Mouse (Mus musculus) midbrain, postnatal 0 days (tissue): ENCODE measurements around the gene Ell. TPM values are rescaled to one million over a fixed set of nuclear protein-coding genes. Genes with fewer than 3 reads are reported as not detected.

ENCODE experiments used
- ATAC-seq: fragments of 200-750 bp; cut with Nextera tagmentation; 2 replicates; pipeline ENCODE4 v1.8.0; 2017; ENCODE audit warnings: moderate number of reproducible peaks, mild to moderate bottlenecking, moderate TSS enrichment, moderate library complexity; ENCODE audit not compliant: low FRiP score
- DNase-seq: peaks from one replicate; pipeline ENCODE4 v3.0.0-alpha.2; 2015; ENCODE audit warnings: low spot score
- H3K27ac ChIP-seq: fragments of 300-500 bp; sonication (generic); 2 replicates; pipeline ENCODE4 v1.5.1; 2014; ENCODE audit warnings: low read depth, mild to moderate bottlenecking, low read length, mixed read lengths
- H3K27me3 ChIP-seq: fragments of 300-500 bp; sonication (generic); 2 replicates; pipeline ENCODE4 v1.6.1; 2014; ENCODE audit warnings: low read length, control low read depth, mixed read lengths; ENCODE audit not compliant: insufficient read depth
- H3K36me3 ChIP-seq: fragments of 300-500 bp; sonication (generic); 2 replicates; pipeline ENCODE4 v1.6.1; 2014; ENCODE audit warnings: low read length, control low read depth, mixed read lengths; ENCODE audit not compliant: insufficient read depth
- H3K4me1 ChIP-seq: fragments of 300-500 bp; sonication (generic); 2 replicates; pipeline ENCODE4 v1.6.1; 2014; ENCODE audit warnings: mild to moderate bottlenecking, control low read depth, antibody characterized with exemption, low read length, mixed read lengths; ENCODE audit not compliant: insufficient read depth
- H3K4me2 ChIP-seq: fragments of 300-500 bp; sonication (generic); 2 replicates; pipeline ENCODE4 v1.6.1; 2014; ENCODE audit warnings: low read depth, mild to moderate bottlenecking, low read length, mixed read lengths; ENCODE audit not compliant: poor library complexity, severe bottlenecking
- H3K4me3 ChIP-seq: fragments of 300-500 bp; sonication (generic); 2 replicates; pipeline ENCODE4 v1.5.1; 2014; ENCODE audit warnings: low read depth, mild to moderate bottlenecking, low read length, moderate library complexity
- H3K9ac ChIP-seq: fragments of 300-500 bp; sonication (generic); replicated peaks from 2 replicates; pipeline ENCODE4 v1.6.1; 2014; ENCODE audit warnings: mild to moderate bottlenecking, low read length, moderate library complexity, mixed read lengths; ENCODE audit not compliant: poor library complexity, severe bottlenecking
- H3K9me3 ChIP-seq: fragments of 300-500 bp; sonication (generic); 2 replicates; pipeline ENCODE4 v1.6.1; 2016; ENCODE audit warnings: low read length, control low read depth
- CTCF ChIP-seq: IDR thresholded peaks from 2 replicates; pipeline ENCODE4 v1.5.1; 2016; ENCODE audit warnings: antibody characterized with exemption, mild to moderate bottlenecking
- WGBS: fragments of 180-500 bp; shearing (Covaris S2); extraction: QIAGEN DNeasy Blood & Tissue Kit; methylation state at CpG from one replicate; pipeline ENCODE4 v1.1.7; 2014; 5-methylcytosine and 5-hydroxymethylcytosine counted together
- polyA plus RNA-seq: library from polyadenylated mRNA; unstranded; fragments of >200 nt; fragmentation: Nextera tagmentation; extraction: Ambion mirVana; gene quantifications from 2 replicates; pipeline ENCODE4 v1.2.1, GENCODE M21; 2015
- total RNA-seq: library from RNA; depleted of rRNA; stranded (reverse); fragments of >200 nt; gene quantifications from 2 replicates; pipeline ENCODE4 v1.2.3, GENCODE M21; 2014

Ell gene
- total and polyA plus RNA-seq, 2 experiments from 2014 or later: 13.2 to 14.1 TPM

GRCm38 (mm10) chr8:70591569-70591968, 52.3 kb downstream of the Ell start:
- ATAC-seq (no peak), DNase-seq (no peak)
- no peaks in the 10 kb centered on the region for H3K9me3 ChIP-seq
- peaks cover 29% of the 10 kb centered on the region for H3K36me3 ChIP-seq
- H3K4me3 ChIP-seq: no peak overlapping the region
- no peak for TF ChIP-seq CTCF
- H3K27ac ChIP-seq: no peak overlapping the region
- no peak overlapping the region for H3K9ac ChIP-seq
- no peaks in the 10 kb centered on the region for H3K27me3 ChIP-seq
- 86% methylated on average over 12 of the region's 12 CpGs for WGBS
- no peak overlapping the region for H3K4me2 ChIP-seq
- H3K4me1 ChIP-seq: 0 out of 2 replicates have a peak, but pooled peaks cover 3% of the 10 kb centered on the region

GRCm38 (mm10) chr8:70593173-70593572, 53.9 kb downstream of the Ell start:
- H3K27ac ChIP-seq: no peak overlapping the region; the same call in 1 of the 2 replicates

GRCm38 (mm10) chr8:70593961-70594609, 54.8 kb downstream of the Ell start, which contains the start of gene Isyna1:
Gene Isyna1, plus strand, starts transcription at chr8:70594373.
- Histone ChIP-seq H3K4me3 (peak within 1 kb of the TSS; percentile 53), H3K36me3 (peaks cover 32% of the 10 kb centered on the region), H3K27me3 (no peaks in the 10 kb centered on the region), H3K4me2 (peak within 1 kb of the TSS; percentile 89), H3K9me3 (no peaks in the 10 kb centered on the region), H3K4me1 (0 out of 2 replicates have a peak, but pooled peaks cover 15% of the 10 kb centered on the region), H3K9ac (peak within 1 kb of the TSS; percentile 74), H3K27ac (peak within 1 kb of the TSS; percentile 71)
- ATAC-seq (peak; percentile 79), DNase-seq (peak; percentile 91)
- TF ChIP-seq CTCF: no peak
- WGBS: under 1% methylated on average over 39 of the region's 40 CpGs

More at GRCm38 (mm10) chr8:70593173-70593572, 53.9 kb downstream of the Ell start:
- 49% methylated on average over 8 of the region's 8 CpGs for WGBS
- peak overlapping the region; percentile 89; the same call in 1 of the 2 replicates for H3K4me2 ChIP-seq
- no peak overlapping the region for H3K4me3 ChIP-seq
- no peak for ATAC-seq
- DNase-seq: no peak
- no peak overlapping the region for H3K9ac ChIP-seq
- no peaks in the 10 kb centered on the region for H3K9me3 ChIP-seq
- TF ChIP-seq CTCF: no peak
- 0 out of 2 replicates have a peak, but pooled peaks cover 11% of the 10 kb centered on the region for H3K4me1 ChIP-seq
- H3K36me3 ChIP-seq: peaks cover 36% of the 10 kb centered on the region
- no peaks in the 10 kb centered on the region for H3K27me3 ChIP-seq

- ATAC-seq (peak; percentile 53), DNase-seq (no peak)
- no peak for TF ChIP-seq CTCF
- H3K27me3 ChIP-seq: no peaks in the 10 kb centered on the region
- WGBS: 14% methylated on average over 71 of the region's 82 CpGs
- peak overlapping the region; percentile 53 for H3K4me3 ChIP-seq
- peak overlapping the region; percentile 74 for H3K9ac ChIP-seq
- peaks cover 15% of the 10 kb centered on the region; the same call in 1 of the 2 replicates for H3K4me1 ChIP-seq
- H3K36me3 ChIP-seq: peaks cover 25% of the 10 kb centered on the region
- H3K9me3 ChIP-seq: no peaks in the 10 kb centered on the region
- H3K4me2 ChIP-seq: peak overlapping the region; percentile 89
- H3K27ac ChIP-seq: peak overlapping the region; percentile 71
Observed at GRCm38 (mm10) chr8:70594621-70595564, 55.6 kb downstream of the Ell start.

DNA sequence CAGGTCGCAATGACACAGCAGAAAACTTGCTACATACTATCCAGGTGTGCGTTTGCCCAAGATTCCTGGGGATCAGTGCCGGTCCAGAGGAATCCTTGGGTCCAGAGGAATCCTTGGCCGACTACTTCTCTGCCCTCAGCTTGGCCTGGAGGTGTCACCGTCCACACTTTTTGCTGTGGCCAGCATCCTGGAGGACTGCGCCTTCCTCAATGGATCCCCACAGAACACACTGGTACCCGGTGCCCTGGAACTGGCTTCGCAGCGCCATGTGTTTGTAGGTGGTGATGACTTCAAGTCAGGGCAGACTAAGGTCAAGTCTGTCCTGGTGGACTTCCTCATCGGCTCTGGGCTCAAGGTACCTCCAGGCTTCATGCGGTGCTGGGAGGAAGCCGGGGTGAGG, 56.6 kb downstream of the Ell start:
- H3K27me3 ChIP-seq: no peaks in the 10 kb centered on the region
- DNase-seq (no peak), ATAC-seq (no peak)
- H3K9ac ChIP-seq: no peak overlapping the region
- no peaks in the 10 kb centered on the region for H3K9me3 ChIP-seq
- H3K4me1 ChIP-seq: peaks cover 19% of the 10 kb centered on the region; the same call in 1 of the 2 replicates
- WGBS: 94% methylated on average over 12 of the region's 12 CpGs
- no peak overlapping the region; the same call in 1 of the 2 replicates for H3K4me2 ChIP-seq
- H3K4me3 ChIP-seq: no peak overlapping the region
- no peak for TF ChIP-seq CTCF
- no peak overlapping the region for H3K27ac ChIP-seq
- H3K36me3 ChIP-seq: peaks cover 17% of the 10 kb centered on the region
